Mouse (Mus musculus) testis, postnatal 10 days (tissue): ENCODE measurements around the gene Gtf2f1.

Source experiments
- DNase-seq: peaks from one replicate; pipeline ENCODE4 v3.0.0; 2021; ENCODE audit warnings: low spot score

Gtf2f1 gene

GRCm38 (mm10) chr17:56973956-56974707 lies 37.0 kb downstream of the Gtf2f1 start:
- DNase-seq, result peak; percentile 51

- DNase-seq, result peak; percentile 11
These were observed 41.0 kb downstream of the Gtf2f1 start for GRCm38 (mm10) chr17:56970081-56970480.

GRCm38 (mm10) chr17:56969321-56969720 lies 41.8 kb downstream of the Gtf2f1 start:
- DNase-seq, result peak; percentile 10

DNA sequence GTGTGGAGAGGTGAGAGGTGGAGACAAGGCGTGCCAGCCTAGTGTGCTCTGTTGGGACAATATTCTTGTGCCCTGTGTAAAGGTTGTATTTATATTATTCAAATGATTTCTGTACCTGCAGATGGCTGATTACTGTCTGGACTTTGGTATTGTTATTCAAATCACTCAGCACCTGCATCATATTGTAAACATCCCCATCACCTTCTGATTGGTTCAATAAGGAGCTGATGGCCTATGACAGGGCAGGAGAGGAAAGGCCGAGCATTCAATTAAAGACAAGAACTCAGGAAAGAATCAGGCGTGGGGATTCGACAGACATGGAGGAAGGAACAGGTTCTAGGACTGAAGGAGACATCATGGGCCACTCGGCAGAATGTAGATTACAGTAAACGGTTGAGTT lies 47.4 kb downstream of the Gtf2f1 start:
- DNase-seq, result no peak

DNA sequence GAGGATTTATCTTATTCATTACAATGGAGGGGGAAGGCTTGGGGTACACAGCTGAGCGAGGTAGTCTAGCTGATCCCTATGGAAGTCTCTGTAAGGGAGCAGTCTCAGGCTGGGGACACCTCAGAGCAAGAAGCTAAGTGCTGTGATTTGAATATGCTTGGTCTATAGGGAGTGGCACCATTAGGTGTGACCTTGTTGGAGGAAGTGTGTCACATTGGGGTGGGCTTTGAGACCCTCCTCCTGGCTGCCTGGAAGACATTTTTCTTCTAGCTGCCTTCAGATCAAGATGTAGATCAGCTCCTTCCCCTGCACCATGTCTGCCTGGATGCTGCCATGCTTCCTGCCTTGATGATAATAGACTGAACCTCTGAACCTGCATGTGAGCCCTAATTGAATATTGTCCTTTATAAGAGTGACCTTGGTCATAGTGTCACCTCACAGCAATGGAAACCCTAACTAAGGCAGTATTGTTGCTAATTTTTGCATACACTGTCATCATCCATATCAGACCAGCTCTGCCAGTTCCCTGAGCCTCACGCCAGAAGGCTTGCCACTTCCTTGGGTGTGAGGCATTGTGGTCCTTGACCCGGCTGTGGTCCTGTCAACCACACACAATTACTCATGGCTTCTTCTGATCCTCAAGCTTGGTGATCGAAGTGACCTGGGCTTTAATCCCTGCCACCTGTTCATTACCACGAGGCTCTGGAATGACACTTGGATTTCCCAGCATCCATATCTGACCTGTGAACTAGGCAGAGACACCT lies 48.3 kb downstream of the Gtf2f1 start:
- no peak for DNase-seq

- peak; percentile 38 for DNase-seq
These were observed 49.2 kb downstream of the Gtf2f1 start for GRCm38 (mm10) chr17:56961880-56962279.

GRCm38 (mm10) chr17:56958667-56959066 lies 52.4 kb downstream of the Gtf2f1 start:
- DNase-seq, result no peak

- peak; percentile 60 for DNase-seq
These were observed 53.2 kb downstream of the Gtf2f1 start for GRCm38 (mm10) chr17:56957763-56958429.

- DNase-seq, result peak; percentile 39
These were observed 56.2 kb downstream of the Gtf2f1 start for GRCm38 (mm10) chr17:56954871-56955270.
